Mouse (Mus musculus) MEL (cell line): Measurements from ENCODE around the gene Sec11a.

Source experiments
- BHLHE40 ChIP-seq: IDR thresholded peaks from 2 replicates; pipeline ENCODE4 v1.6.1; 2012; ENCODE audit warnings: low read depth, mild to moderate bottlenecking, inconsistent platforms, low read length, improper control_type of control experiment, borderline replicate concordance
- CTCF ChIP-seq, 3 experiments: IDR thresholded peaks in 2 of 3; conservative IDR thresholded peaks in 1 of 3; 2 replicates each; pipeline ENCODE4 v1.5.1; 2011 to 2012; ENCODE audit warnings: low read length in 3 of 3, low read depth in 2 of 3, mild to moderate bottlenecking in 2 of 3, improper control_type of control experiment in 1 of 3, inconsistent platforms in 1 of 3, mixed read lengths in 1 of 3, moderate library complexity in 1 of 3; ENCODE audit not compliant: control insufficient read depth in 1 of 3, insufficient read depth in 1 of 3, poor library complexity in 1 of 3, severe bottlenecking in 1 of 3
- EP300 ChIP-seq, 2 experiments: IDR thresholded peaks; 2 replicates each; pipeline ENCODE4 v1.6.1; 2011; ENCODE audit warnings: improper control_type of control experiment in 2 of 2, low read length in 2 of 2, low read depth in 1 of 2, mild to moderate bottlenecking in 1 of 2
- HCFC1 ChIP-seq: IDR thresholded peaks from 2 replicates; pipeline ENCODE4 v1.6.1; 2012; ENCODE audit warnings: low read depth, mild to moderate bottlenecking, inconsistent platforms, low read length, improper control_type of control experiment, moderate library complexity
- MXI1 ChIP-seq: IDR thresholded peaks from 2 replicates; pipeline ENCODE4 v1.6.1; 2011; ENCODE audit warnings: mild to moderate bottlenecking, low read depth, low read length, improper control_type of control experiment
- MYC ChIP-seq: IDR thresholded peaks from 2 replicates; pipeline ENCODE4 v1.6.1; 2011; ENCODE audit warnings: low read depth, mild to moderate bottlenecking, low read length, improper control_type of control experiment, moderate library complexity
- NRF1 ChIP-seq: IDR thresholded peaks from 2 replicates; pipeline ENCODE4 v1.6.1; 2014; ENCODE audit warnings: low read depth, mild to moderate bottlenecking, inconsistent platforms, low read length, improper control_type of control experiment, moderate library complexity; ENCODE audit not compliant: poor library complexity, insufficient read depth, severe bottlenecking
- POLR2A ChIP-seq, 2 experiments: IDR thresholded peaks; 2 replicates each; pipeline ENCODE4 v1.6.1; 2011 to 2012; ENCODE audit warnings: low read length in 2 of 2, mild to moderate bottlenecking in 2 of 2, control low read depth in 1 of 2, improper control_type of control experiment in 1 of 2, low read depth in 1 of 2, moderate library complexity in 1 of 2; ENCODE audit not compliant: control insufficient read depth in 1 of 2, insufficient read depth in 1 of 2, poor library complexity in 1 of 2
- SIN3A ChIP-seq: IDR thresholded peaks from 2 replicates; pipeline ENCODE4 v1.6.1; 2012; ENCODE audit warnings: low read length, improper control_type of control experiment, inconsistent platforms
- SMC3 ChIP-seq: IDR thresholded peaks from 2 replicates; pipeline ENCODE4 v1.6.1; 2011; ENCODE audit warnings: low read depth, low read length, improper control_type of control experiment
- USF2 ChIP-seq, 2 experiments: IDR thresholded peaks; 2 replicates each; pipeline ENCODE4 v1.6.1; 2011 to 2012; ENCODE audit warnings: improper control_type of control experiment in 2 of 2, low read length in 2 of 2, borderline replicate concordance in 1 of 2, inconsistent platforms in 1 of 2, low read depth in 1 of 2, mild to moderate bottlenecking in 1 of 2; ENCODE audit not compliant: insufficient read depth in 1 of 2

DNA sequence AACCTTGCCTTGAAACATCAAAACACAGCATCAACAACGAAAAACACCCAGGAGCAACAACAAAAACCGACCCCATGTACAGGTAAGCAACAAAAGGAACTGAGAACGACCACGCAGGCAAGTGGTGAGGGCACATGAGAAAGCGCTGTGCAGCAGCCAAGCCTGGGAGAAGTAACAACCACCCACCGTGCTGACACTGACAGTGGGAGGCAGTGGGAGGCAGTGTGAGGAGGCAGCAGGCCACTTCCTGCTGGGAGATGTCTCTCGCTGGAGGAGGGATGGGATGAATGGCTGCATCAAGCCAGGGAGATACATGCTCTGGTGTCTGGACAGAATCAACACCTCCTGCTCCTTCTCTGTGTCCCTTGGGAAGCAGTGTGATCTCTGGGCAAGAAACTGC lies 50.4 kb downstream of the Sec11a start:
- TF ChIP-seq USF2 (IDR thresholded peaks at IDR 0.05; ENCODE audit: borderline replicate concordance in 1 of 2, insufficient read depth in 1 of 2, low read depth in 1 of 2, low read length in 2 of 2) (no peak), NRF1 (no peak), EP300 (IDR thresholded peaks at IDR 0.05; ENCODE audit: low read depth in 1 of 2, low read length in 2 of 2) (no peak), CTCF (IDR thresholded peaks at IDR 0.05 in 2 of 3, conservative IDR thresholded peaks at IDR 0.05 in 1 of 3; ENCODE audit: control insufficient read depth in 1 of 3, insufficient read depth in 1 of 3, low read depth in 2 of 3, low read length in 3 of 3, poor library complexity in 1 of 3, severe bottlenecking in 1 of 3) (no peak), POLR2A (IDR thresholded peaks at IDR 0.05; ENCODE audit: control insufficient read depth in 1 of 2, insufficient read depth in 1 of 2, low read depth in 1 of 2, low read length in 2 of 2, poor library complexity in 1 of 2) (no peak), HCFC1 (no peak), BHLHE40 (no peak), SIN3A (no peak), MYC (no peak), MXI1 (no peak), SMC3 (no peak)
